Mouse (Mus musculus): ENCODE measurements around the gene Elmod3. TPM values are rescaled to one million over a fixed set of nuclear protein-coding genes. Genes with fewer than 3 reads are reported as not detected.
"Not testable (repeated sequence)": the region's sequence is repeated elsewhere in the genome, so short reads cannot be mapped to it uniquely, and the experiment has no call there.

Gene Elmod3
- total RNA-seq, 2 experiments from 2014 or later = 11.3 to 19.8 TPM

DNA sequence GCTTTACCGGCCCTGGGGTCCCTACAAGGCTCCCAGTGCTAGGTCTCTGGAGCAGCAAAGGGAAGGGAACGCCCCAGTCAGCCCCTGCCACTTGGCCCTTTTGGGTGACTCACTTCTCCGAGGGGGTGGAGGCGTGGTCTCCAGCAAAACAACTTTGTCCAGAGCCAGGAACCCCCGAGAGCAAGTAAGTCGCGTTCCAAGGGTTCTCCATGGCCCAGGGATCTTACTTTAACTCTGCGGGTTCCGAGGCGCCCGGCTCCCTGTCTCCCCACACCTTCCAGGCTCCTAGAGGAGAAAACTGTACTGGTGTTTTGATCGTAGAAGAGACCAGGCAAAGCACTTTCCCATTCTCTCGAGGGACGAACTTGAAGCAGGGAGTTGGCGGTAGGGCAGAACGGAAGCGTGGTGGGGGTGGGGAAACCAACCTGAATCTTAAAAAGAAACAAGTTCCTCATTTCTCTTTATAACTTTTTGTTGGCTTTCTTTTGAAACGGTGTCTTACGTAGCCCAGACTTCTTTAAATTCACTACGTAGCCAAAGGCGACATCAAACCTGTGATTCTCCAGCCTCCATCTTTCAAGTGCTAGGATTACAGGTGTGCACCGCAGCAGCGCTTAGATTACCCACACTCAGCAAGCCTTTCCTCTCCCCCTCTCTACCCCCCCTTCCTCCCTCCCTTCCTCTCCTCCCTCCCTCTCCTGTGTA lies 53.8 kb downstream of the Elmod3 start, which contains the start of gene Capg:
Capg (plus strand) TSS at position 109 of the 705 bp plus-strand sequence.
- intact Hi-C loops (cut with DNase I) = no loop called here
- peak; percentile 54 for DNase-seq (ENCODE audit: low spot score)

DNA sequence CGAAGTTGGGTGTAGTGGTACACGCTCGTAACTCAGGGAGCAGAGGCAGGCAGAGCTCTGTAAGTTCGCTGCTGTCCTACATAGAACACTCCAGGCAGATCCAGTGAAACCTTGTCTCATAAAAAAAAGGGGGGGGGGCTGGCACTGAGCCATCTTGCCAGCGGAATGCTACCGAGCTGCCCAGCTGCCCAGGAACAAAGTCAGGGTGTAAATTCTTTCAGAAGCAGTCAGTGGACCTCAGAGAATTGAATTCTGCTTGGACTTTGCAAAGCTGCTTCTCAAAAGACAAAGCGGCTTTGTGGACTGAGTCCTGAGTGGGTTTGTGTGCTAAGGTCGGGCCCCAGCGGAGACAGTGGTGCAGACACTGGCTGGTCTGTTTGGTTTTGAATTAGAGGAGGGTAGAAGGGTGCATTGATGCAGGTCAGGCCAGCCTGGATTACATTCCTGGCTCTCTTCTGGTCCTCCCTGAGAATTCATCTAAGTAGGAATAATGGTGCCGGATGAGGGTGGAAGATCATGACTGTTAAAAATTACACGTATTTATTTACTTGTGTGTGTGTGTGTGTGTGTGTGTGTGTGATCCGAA lies 54.9 kb downstream of the Elmod3 start:
- DNase-seq (ENCODE audit: low spot score) = no peak
- intact Hi-C loops (cut with DNase I) = no loop called here

DNA sequence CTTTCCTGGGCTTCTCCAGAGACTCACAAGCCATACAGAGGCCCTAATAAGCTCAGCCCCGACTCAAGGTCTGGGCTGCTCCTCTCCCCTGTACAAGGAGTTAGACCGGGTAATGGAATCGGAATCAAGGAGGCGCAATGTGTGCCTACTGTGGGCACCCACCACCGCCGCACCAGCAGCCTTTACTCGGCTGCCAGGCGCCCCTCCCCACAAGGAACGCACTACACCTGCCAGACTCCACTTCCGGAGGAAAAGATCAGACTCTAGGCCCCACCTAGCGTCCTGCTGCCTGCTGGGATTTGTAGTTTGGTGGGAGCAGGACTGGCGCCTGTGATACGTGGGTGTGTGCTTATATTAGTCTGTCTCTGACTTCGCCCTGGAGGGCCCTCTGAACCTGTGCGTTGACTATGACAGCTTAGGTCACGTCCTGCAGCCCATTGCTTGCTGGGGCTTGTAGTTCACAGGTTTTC lies 59.6 kb downstream of the Elmod3 start:
- DNase-seq (ENCODE audit: low spot score) = peak; percentile 82
- intact Hi-C loops (cut with DNase I) = no loop called here

DNA sequence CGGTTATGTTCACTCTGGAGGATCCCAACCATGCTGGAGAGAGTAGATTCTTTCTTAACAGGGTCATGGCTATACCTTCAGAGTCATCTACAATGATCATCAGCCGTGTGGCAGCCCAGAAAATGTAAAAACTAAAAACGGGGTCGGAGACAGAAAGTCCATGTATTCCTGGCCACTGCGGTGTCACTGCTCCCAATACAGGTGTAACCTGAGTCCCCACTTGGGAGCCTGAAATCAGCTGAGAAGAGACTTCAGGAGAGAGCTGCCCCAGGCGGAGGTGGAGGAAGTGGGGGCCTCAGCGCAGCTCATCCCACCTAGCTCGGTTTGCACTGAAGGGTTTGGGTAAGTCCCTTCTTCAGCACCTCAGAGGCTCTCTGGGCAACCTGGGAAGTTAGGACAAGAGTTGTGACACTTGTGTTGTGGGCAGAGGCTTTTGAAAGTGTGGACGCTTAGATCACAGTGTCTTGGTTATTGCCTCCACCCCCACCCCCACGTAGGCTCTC lies 60.2 kb downstream of the Elmod3 start:
- DNase-seq (ENCODE audit: low spot score) = no peak
- intact Hi-C loops (cut with DNase I) = no loop called here

DNA sequence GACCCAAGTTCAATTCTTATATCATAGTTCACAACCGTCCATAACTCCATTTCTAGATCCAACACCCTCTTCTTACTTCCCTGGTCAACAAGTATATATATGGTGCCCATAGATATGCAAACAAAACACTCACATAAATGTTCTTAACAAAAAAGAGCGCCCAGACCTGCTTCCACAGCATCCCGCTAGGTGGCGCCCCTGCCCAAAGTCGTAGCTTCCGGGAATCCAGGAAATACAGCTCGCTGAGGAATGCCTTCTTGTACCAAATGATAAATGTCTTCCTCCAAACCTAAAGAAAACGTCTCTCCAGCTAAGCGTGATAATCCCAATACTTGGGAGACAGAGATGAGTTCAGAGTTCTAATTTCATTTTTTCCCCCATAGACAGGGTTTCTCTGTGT lies 63.0 kb downstream of the Elmod3 start:
- intact Hi-C loops (cut with DNase I) = loop anchor here (1.0 kb wide), 1 partner anchor 31 kb away; no protein-coding TSS in a partner anchor
- DNase-seq (ENCODE audit: low spot score) = peak; percentile 60

DNA sequence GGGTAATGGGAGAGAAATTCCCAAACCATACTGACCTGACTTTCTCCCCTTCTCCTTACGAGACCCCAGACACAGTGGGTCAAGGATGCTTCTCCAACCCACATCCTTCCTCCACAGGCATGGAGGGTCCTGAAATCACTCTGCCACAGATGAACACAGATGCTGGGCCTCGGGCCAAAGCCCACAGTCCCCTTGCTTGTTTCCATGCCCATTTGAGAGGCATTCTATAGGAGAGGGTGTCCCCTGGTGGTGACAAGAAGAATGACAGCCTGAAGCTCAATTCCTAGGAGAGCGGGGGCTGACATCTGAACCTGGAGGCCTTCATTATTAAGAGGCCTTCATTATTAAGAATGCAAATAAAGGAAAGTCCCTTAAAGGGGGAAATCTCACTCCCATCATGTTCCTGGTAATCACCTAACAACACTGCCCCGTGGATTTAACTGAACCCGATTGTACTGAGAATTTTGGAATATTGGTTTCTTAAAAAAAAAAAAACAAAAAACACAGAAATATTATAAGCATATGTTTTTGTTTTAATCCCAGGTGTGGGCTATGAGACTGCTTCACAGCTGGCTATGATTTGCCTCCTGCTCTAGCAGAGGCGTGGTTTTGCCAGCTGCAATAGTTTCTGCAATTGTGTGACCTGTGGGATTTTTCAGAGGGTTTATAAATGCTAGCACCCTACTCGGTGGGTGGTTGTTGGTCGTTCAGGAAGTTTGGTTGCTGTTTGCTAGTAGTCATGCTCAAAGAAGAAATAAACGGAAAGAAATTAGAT lies 64.0 kb downstream of the Elmod3 start:
- intact Hi-C loops (cut with DNase I) = loop anchor here (1.0 to 5.0 kb wide), 2 partner anchors 42 to 106 kb away; no protein-coding TSS in a partner anchor
- DNase-seq (ENCODE audit: low spot score) = peak; percentile 38

DNA sequence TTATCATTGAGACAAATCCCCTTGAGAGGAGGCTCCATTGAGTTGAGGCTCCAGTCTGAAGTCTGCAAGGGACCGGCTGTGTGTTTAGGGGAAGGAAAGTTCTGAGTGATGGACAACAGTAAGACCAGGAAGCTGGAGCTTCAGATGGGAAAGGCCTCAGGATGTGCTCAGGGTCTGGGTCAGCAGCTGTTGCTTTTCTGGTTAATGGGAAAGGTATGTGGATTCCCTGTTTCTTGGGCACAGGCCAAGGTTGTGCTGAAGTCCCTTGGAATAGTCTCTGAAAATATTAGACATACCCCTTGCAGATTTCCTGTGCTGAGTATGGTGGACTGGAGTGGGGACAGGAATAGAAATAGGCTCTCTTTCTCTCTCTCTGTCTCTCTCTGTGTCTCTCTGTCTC lies 64.7 kb downstream of the Elmod3 start:
- intact Hi-C loops (cut with DNase I) = loop anchor here (5.0 kb wide), 1 partner anchor 41 kb away; no protein-coding TSS in a partner anchor
- DNase-seq (ENCODE audit: low spot score) = not testable (repeated sequence)

DNA sequence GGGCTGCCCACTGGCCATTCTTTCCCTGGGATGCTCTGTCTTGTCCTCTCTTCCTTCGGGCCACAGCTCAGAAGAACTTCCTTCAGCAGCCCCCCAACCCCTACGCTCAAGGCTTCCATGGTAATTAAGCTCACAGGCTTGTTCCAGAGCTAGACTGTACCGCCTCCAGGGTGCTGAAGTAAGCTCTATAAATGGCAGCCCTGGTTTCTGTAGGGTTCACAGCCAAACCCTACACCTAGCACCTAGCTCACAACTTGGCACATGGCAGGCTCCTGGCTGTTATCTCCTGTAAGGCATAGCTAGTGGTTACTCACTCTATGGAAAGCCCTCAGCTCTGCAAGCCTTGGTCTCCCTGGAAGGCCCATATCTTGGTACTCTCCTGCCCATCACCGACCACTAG lies 65.6 kb downstream of the Elmod3 start:
- DNase-seq (ENCODE audit: low spot score) = no peak
- intact Hi-C loops (cut with DNase I) = loop anchor here (5.0 kb wide), 1 partner anchor 40 kb away; no protein-coding TSS in a partner anchor

DNA sequence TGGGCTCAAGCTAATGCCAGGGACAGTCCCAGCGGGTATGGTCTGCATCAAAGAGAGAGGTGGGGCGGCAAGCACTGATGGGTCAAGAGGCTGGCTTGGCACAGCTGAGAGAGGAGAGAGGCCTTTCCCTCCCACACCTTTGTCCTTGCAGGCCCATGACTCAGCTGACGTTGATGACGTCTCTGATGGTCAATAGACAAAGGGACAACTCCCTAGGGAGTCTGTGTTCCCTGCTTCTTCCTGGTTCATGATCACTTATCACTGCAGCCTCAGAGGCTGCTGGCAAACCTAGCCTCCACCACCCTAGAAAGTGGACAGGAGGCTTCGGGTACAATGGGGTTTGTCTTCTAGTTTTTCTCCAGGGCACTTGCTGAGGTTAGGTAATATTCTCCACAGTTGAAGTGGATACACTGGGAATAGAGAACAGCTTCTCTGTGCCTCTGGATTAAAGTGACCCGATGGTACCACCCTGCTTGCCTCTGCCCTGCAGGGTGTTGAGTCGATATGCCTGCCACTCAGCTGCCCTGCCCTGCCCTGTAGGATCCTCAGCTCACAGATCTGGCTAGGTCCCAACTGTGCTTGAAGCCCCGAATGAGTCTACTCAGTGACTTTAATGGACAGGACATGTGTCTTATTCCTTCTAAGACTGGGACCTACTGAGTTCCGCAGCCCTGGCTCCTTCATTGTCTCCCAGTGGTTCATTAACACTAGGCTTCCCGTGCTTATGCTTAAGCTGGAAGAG lies 69.6 kb downstream of the Elmod3 start:
- peak; percentile 44 for DNase-seq (ENCODE audit: low spot score)
- intact Hi-C loops (cut with DNase I) = no loop called here

DNA sequence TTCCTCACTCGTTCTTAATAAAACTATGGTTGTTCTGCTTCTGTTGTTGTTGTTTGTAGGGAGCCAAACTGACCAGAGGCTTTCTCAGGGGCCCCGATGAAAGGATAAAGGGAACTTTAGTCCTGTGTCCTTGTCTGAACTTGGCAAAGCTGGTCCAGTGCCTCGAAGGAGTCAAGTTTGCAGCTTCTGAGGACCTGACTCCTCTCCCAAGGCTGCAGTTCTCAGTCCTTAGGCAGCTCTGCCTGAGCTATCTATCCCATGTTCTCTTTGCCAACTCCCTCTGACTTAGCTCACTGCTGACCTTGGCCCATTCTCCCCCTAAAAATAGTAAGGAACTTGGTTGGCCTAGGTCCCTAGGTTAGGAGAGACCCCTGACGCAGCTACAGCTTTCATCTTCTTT lies 71.1 kb downstream of the Elmod3 start:
- no peak for DNase-seq (ENCODE audit: low spot score)
- intact Hi-C loops (cut with DNase I) = no loop called here

DNA sequence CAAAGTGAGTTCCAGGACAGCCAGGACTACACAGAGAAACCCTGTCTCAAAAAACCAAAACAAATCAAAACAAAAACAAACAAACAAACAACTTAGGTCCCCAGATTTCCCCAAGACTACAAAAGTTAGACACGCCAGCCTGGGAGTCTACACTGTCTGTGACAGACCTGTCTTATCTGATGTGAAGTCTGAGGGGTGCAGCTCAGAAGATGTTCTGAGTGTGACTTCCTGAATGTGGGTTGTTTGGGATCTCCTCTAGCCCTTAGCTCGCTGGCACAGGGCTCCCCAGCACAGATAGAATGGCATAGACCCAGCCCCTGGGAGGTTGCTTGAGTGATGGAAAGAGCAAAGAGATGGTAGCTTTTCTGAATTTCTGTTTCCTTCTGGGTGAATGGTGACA lies 74.1 kb downstream of the Elmod3 start:
- DNase-seq (ENCODE audit: low spot score) = no peak
- intact Hi-C loops (cut with DNase I) = no loop called here

DNA sequence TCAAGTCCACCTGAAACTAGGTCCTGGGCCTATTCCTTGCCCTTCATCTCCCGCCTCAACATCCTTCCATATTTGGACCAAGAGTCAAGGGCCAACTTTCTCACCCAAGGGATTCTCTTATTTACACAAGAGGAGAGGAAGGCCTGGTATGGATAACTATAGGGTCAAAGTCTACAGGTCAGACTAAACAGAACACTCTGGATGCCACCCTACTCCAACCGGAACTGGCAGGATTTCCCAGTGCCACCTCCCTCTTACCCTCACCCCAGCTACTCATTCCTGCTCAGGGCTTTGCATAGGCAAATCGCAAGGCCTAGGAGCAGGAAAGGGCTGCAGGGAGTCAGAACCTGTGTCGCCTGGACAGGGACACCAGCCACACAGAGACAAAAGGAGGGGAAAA lies 75.0 kb downstream of the Elmod3 start:
- intact Hi-C loops (cut with DNase I) = no loop called here
- no peak for DNase-seq (ENCODE audit: low spot score)

DNA sequence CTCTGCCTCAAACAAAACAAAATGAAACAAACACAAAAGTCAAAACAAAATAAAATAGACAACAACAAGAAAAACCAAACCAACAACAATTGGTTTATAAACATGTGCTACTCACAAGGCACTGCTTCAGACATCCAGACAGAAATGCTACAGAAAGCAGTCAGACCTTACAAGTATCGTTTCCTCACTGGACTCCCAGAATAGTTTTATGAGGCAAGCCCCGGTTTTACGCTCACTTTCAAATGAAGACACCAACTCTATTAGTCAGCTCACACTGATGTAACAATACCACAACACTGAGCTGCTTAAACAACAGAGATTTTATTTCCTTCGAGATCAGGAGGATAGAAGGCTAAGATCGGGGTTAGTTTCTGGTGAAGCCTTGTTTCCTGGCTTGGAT lies 75.9 kb downstream of the Elmod3 start:
- intact Hi-C loops (cut with DNase I) = no loop called here

DNA sequence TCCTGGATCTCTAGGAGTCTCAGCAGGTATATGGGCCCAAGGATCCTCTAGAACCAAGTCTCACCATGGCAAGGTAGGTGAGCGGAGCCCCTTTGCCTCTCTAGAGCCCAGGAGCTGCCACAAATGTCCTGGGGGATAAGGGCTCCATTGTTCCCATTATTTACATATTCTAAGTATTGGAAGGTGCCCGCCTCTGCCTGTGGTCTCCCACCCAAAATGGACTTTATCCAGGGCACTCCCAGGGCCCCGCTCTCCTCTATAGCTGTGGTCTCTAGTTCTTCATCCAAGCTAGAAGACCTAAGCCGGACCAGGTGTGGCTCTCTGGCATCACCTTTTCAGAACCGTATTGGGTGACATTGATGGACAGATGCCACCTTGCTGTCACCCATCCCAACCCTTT lies 76.6 kb downstream of the Elmod3 start, which contains the start of gene Sh2d6:
Sh2d6 (minus strand) TSS at position 101 of the 400 bp plus-strand sequence.
- DNase-seq (ENCODE audit: low spot score) = no peak
- intact Hi-C loops (cut with DNase I) = no loop called here

More for the DNA sequence above, 75.9 kb downstream of the Elmod3 start:
- DNase-seq (ENCODE audit: low spot score) = no peak

DNA sequence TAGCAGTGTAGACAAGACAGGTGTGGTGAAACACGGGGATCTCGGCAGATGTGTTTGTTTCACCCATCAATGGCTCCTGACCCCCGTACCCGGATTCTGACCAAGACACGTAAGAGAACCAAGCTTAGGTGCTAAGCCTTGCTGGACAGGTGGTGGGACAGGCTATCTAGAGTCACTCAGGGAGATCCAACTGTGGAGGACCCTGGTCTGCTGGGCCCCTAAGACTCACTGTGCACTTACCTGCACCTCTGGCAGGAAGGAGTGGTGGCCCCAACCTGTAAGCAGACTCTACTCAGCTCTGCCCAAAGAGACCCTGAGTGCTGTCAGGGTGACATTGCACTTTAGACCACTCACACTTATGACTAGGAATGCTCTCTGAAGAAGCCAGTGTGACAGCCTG lies 77.3 kb downstream of the Elmod3 start:
- intact Hi-C loops (cut with DNase I) = no loop called here
- no peak for DNase-seq (ENCODE audit: low spot score)

DNA sequence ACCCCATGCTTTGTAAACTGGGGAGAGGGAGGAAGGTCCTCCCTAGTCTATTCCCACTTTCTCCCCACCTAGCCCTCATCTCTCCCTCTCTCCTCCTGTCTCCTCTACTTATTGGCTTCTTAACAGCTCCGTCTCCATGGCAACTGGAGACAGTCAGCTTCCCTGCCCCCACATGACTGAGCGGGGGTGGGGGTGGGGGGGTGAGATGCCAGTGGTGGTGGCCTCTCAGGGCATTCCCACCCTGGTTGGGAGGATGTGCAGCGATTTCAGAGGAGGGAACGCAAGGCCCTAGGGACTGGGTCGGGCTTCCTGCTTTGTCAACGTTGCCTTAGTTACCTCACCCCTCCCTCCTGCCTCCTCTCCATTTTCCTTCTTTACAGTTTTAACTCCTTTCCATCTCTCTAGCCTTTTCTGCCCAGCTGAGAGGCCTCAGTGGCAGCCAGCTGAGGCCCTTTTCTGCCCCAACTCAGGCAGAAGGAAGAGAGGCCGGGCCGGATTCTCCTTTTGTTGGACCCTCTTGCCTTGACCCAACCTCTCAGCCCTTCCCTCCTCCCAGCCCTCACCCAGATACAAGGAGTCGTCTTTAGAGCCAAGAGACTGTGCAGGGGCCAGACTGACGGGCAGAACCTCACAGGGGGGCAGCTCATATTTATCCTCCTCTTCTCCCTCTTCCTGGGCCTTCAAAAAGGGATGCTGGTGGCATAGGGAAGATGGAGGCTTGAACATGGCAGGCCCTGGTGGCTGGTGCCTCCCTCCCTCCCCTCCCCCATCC lies 78.1 kb downstream of the Elmod3 start:
- intact Hi-C loops (cut with DNase I) = no loop called here
- DNase-seq (ENCODE audit: low spot score) = peak; percentile 42

DNA sequence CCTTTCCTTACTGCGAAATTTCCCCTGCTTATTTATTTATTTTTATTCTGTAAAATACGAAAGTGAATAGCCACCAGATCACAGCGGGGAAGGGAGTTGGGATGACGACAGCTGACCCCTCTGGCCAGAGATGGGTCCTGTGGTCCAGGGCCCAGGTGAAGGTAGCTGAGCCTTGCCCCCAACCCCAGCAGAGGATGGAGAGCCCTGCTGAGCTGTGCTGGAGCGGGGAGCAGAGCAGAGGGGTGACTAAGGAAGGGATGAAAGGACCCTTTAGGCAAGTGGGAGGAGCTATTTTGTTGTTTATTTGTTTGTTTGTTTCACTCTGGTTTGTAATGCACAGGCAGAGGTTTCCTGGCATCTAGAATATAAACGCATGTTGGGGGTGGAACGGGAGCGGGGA lies 78.9 kb downstream of the Elmod3 start:
- intact Hi-C loops (cut with DNase I) = no loop called here
- no peak for DNase-seq (ENCODE audit: low spot score)

DNA sequence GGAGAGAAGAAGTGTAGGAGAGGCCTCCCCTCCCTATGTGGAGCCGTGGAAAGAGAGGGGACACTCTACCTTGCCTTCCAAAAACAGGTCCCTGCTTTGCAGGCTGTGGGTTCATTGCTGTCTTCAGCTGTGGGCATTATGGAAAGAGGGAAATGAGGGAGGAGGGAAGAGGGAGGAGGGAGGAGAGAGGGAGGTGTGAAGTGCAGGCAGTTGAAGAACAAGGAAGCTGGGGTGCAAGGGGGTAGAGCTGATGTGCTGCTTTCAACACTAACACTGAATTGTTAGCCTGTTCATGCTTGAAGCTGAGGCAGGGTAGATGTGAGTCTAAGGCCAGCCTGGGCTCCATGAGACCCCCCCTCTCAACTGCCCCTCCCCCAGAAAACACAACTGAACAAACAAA lies 79.4 kb downstream of the Elmod3 start:
- DNase-seq (ENCODE audit: low spot score) = no peak
- intact Hi-C loops (cut with DNase I) = no loop called here

All from heart, postnatal 25 days (tissue).